Mouse (Mus musculus) urinary bladder, postnatal 14 days (tissue): ENCODE results near the gene Acbd6.

Experiments used
- DNase-seq: peaks from one replicate; pipeline ENCODE4 v3.0.0; 2021; ENCODE audit warnings: low spot score

Gene Acbd6

DNA sequence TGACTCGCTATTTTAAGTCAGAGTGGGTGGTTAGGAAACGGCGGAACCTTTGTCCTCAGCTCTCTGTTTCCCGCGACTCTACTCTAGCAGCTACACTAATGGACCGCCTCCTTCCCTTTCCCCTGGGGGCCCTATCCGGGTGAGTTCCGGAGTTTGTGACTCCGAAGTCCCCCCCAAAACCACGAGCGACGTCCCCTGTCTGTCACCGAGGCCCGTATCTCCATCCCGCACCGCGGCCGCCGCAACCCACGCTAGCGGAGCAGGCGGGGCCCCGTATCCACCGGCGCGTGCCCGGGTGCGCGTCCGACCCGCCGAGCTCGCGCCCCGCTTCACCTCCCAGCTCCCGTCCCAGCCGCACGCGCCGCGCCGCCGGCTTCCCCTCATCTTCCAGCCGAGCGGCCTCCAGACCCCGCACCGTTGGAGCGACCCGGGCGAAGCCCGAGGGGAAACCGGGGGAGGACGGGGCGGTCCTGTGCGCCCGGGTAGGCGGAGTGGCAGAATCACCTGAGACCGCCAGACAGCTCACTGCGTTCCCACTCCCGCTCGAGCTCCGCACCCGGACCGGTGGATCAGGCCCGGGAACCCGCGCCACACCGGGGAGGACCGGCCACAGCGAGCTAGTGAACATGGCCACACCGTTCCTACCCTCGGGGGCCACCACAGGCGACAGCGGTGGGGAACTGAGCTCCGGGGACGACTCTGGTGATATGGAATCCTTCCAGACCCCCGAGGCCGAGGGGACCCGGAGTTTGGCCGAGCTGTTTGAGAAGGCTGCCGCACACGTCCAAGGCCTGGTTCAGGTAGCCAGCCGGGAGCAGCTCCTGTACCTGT, at the start of gene Acbd6:
TSS of gene Acbd6 (plus strand) at position 109 of the 831 bp plus-strand sequence.
- peak; percentile 74 for DNase-seq

DNA sequence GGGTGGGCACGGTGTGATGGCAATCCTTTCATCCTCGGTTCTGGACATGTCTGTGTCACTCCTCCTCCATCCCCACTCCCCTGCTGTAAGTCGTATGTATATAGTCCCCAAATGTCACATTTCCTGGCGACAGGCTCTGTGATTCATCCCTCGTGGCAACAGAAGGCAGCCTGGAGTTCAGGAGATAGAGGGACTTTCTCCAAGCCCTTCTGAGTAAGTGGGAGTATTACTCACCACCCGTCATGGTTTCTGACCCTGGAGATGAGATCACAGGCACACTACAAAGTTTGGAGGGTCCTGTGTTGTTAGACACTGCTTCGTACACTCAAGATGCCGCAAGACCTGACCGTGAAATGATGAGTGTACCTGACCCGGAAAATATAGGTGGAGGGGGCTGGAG, 47.7 kb upstream of the Acbd6 start:
- DNase-seq: no peak

DNA sequence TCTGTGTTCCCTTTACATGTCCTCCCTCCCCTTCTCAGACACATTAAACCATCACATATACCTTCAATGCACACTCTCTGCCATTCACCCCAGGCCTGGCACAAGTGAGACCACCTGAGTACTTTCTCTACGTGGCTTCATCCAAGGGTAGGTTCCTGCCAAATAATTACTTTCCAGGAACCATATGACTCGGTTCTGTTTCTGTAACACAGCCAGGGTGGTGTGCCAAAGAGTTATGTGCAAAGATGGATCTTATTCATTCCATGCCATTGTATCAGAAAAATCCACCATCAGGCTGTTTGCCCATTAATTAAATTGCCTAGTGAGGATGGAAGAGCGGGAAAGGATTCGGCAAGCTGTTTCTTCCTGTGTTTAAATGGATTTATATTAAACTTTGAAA, 42.1 kb upstream of the Acbd6 start:
- no peak for DNase-seq

DNA sequence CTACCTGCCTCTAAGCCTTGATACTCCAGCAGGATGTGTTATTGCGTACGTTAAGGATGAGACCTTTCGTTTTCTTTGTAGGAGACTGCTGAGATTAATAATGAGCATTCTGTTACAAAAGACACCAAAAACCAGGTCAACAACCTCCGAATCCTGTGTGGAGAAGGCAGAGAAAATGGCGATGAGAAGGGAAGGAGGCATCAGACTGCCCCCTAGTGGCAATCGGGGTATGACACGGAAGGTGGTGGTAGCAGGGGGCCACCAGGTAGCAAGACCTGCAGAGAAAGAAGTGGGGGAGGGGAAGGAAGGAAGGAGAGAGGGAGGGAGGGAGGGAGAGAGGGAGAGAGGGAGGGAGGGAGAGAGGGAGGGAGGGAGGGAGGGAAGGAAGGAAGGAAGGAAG, 41.3 kb upstream of the Acbd6 start:
- DNase-seq: peak; percentile 50

GRCm38 (mm10) chr1:155517060-155517459, 40.9 kb upstream of the Acbd6 start:
- no peak for DNase-seq

- DNase-seq: no peak
Measured at GRCm38 (mm10) chr1:155520285-155520684, 37.6 kb upstream of the Acbd6 start.

- DNase-seq: no peak
Measured at GRCm38 (mm10) chr1:155522493-155522892, 35.4 kb upstream of the Acbd6 start.

DNA sequence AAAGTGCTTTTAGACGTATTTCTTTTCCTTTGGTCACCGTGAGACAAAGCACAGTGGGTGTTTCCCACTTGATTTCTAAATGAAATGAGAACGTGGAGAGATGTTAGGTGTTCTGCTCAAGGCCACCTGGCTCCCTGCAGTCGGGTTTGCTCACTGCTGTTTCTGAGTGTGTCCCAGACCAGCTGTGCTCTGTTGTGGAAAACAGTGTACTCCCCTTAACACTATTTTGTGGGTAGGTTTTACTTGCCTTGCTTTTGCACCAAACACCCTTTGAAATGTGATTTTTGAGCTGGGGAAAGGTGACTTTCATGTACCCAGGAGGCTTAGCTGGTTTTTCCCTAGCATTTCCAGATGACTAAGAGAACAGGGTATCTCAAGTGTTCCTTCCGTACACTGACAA, 31.7 kb upstream of the Acbd6 start:
- DNase-seq: no peak

GRCm38 (mm10) chr1:155527027-155527786, 30.7 kb upstream of the Acbd6 start:
- no peak for DNase-seq

DNA sequence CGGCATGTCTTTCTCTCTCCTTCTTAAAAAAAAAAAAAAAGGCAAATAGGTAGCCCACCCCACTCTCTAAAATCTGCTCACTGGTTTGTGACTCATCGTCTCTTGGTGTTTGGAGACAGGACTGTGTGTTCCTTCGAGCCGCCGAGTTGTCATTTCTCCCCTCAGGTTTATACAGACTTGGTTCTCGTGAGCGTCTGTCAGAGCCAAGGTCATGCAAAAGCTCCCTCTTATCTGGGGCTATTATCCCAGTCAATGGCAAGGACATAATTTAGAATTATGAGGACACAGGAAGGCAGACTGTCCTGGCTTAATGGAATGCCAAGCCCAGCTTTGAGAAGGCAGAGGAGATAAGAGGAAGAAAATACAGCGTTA, 30.1 kb upstream of the Acbd6 start:
- DNase-seq: peak; percentile 13

GRCm38 (mm10) chr1:155528405-155529119, 29.4 kb upstream of the Acbd6 start:
- DNase-seq: peak; percentile 22

- peak; percentile 21 for DNase-seq
Measured at GRCm38 (mm10) chr1:155529120-155529963, 28.6 kb upstream of the Acbd6 start.

GRCm38 (mm10) chr1:155530561-155531457, 27.1 kb upstream of the Acbd6 start:
- DNase-seq: no peak

DNA sequence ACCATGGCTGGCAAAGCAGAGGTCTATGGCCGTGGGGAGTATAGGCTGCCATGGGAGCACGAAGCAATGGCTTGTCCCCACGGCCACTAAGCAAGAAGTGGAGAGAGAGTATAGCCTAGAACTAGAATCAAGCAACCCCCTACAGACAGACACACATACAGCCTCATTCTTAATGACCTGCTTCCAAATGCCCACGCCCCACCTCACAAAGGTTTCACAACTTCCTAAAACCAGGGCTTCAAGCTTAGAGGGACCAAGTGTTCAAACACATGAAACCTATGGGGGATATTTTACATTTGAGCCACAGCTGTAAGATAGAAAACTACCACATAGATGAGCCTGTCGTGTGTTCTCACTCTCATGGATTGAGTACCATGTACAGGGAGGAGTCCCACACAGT, 25.5 kb upstream of the Acbd6 start:
- no peak for DNase-seq

DNA sequence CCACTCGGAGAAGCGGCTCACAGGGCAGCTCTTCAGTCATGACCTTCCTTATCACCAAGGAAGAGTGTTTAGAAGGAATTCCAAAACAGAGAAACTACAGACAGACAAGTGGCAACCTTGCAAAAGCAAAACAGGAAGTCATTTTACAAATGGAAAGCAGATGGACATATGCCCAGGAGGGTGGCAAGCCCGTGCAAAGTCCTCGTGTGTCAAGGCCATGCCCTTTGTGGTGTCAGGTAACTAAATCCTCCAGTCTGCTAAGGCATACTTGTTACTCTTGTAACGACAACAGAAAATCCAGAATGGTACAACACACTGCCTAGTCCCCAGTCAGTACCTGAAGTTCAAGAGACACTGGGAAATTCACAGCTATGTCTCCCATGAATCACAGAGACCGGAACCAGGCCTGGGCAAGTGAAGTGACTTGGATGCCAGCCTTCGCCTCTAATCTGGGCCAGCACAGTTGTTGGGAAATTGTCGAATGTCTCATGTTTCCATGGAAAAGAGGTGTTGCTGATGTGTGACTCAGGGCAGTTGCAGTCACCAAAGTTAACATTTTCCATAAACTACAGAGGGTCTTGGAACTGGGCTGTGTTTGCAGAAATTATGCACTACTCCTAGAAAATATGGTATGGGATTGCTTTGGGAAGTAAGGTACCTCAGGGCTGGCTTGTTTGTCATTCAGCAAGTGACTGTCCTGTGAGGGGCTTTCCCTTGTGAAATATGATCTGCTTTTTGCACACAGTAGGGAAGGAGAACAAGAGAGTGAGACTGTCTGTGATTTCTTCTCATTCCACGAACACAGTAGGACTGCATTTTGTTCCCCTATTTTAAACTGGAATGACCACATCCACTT, 24.9 kb upstream of the Acbd6 start:
- peak; percentile 30 for DNase-seq

DNA sequence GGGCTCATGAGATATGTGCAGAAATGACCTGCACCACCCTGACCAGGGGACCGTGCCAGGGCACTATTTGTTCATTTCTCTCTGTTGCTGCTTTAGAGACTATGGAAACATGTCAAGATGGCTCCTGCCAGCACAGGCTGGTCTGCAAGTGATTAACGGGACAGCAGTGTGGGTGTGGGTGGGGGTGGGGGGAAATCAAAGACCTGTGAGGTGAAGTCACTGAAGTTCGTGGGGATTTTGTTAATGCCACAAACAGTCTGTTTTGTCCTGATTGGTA, 24.3 kb upstream of the Acbd6 start:
- DNase-seq: no peak

- DNase-seq: peak; percentile 60
Measured at GRCm38 (mm10) chr1:155537005-155537642, 20.8 kb upstream of the Acbd6 start.

DNA sequence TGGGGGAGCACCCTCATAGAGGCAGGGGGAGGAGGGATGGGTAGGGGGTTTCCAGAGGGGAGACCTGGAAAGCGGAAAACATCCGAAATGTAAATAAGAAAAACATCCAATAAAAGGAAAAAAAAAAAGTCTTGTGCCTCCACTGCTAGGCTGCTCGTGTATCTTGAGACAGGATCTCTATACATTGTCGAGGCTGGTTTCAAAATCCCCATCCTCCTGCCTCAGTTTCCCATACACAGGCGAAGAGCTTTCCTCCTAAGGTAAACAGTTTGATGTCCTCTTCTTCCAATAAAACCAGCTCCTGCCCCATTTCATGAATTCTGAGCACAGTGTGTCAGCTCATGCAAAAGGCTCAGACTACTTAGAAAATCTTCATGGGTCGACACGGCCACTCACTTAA, 19.9 kb upstream of the Acbd6 start:
- DNase-seq: no peak

- no peak for DNase-seq
Measured at GRCm38 (mm10) chr1:155557642-155558011, 293 bp upstream of the Acbd6 start.

DNA sequence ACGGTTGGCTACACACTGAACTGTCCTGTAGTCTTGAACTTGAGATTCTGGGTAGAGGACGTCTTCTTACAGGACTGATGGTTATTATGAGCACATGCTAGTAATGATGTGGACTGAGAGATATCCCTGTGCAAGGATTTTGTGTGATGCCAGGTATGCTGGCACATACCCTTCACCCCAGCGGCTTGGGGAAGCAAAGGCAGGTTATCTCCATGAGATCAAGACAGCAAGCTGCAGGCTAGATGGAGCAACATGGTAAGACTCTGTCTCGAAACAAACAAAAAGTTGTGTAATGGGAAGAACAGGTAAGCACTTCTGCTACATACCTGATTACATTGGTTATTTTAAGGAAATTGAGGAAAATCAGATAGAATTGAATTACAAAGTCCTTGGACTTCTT, 2.1 kb downstream of the Acbd6 start:
- DNase-seq: no peak
